Mouse (Mus musculus) lung, postnatal 10 days (tissue): ENCODE results near the gene Nkiras1.

ENCODE experiments used
- DNase-seq: peaks from one replicate; pipeline ENCODE4 v3.0.0; 2021

The Nkiras1 gene

DNA sequence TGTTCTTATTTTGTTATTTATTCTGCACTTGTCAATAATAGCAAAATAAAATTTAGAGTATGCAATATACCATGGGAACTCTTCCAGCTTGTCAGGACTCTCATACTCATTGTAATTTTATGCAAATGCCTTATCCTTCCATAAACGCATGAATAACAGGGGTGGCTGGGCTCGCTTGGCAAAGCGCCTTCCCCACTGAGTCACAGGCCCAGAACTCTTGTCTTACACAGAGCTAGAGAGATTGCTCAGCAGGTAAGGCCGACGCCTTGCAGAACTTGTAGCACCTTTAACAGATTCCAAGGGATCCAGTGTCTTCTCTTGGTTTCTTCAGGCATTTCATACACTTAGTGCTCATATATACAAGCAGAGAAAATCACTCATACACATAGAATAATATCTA lies 9.4 kb downstream of the Nkiras1 start:
- DNase-seq = no peak

DNA sequence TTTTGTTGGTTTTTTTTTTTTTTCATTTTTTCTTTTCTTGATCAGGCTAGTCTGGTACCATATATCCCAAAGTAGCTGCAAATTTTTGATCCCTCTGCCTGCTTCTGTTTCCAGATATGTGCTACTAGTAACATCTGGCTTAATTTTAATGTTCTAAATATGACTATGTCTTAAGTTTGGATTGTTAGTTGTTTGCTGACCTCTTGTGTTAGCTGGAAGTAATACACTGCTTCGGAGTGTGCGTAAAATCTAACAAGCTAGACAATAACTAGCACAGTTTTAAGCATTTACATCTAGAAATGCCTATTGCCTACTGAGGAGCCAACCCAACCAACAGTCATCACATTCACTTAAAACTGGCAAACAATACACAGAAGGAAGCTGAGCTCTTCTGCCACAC lies 13.6 kb downstream of the Nkiras1 start:
- peak; percentile 28 for DNase-seq

GRCm38 (mm10) chr14:18285476-18285875 lies 14.5 kb downstream of the Nkiras1 start:
- no peak for DNase-seq

DNA sequence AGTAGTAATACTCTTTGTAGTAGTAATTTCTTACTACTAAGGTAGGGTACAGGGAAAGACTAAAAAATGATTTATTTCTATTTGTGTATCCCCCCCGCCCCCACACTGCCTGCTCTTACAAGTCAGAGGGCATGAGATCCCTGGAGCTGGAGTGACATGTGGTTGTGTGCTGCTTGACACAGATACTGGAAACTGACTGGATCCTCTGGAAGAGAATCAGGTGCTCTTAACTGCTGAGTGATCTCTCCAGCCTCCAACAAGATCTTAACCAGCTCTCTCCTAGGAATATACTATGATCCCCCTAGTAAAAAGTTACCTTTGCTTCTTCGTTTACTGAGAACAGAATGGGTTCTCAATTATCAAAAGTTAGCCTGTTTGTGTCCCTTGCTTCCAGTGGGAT lies 15.5 kb downstream of the Nkiras1 start:
- no peak for DNase-seq

GRCm38 (mm10) chr14:18287391-18287790 lies 16.5 kb downstream of the Nkiras1 start:
- no peak for DNase-seq

- no peak for DNase-seq
Measured at GRCm38 (mm10) chr14:18292111-18292510, 21.2 kb downstream of the Nkiras1 start.

DNA sequence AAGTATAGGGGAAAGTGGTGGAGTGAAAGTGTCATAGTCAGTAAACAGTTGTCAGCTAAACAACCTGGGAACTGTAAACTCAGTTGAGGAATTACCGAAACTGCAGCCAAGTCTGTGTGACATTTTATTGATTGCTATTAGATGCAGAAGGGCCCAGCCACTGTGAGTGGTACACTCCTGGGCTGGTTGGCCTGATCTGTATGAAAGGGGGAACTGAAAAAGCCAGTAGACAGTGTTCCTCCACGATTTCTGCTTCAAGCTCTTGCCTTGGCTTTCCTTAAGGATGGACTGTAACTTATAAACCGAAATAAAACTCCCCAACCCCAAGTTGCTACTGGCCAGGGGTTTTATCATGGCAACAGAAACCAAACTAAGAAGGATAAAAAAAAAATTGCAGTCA lies 21.6 kb downstream of the Nkiras1 start:
- DNase-seq = no peak

DNA sequence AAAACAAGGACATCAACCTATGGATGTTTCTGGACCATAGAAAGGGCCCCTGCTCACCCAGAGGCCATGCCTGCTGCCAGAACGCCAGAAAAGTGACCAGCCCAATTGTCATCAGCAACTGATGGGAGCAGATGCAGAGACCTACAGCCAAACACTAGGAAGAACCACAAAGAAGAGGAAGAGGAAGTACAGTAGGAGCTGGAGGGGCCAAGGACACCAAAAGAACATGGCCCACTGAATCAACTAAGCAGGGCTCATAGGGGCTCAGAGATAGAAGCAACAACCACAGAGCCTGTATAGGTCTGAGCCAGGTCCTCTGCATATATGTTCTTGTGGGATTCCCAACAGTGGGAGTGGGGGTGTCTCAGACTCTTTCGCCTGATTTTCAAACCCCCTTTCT lies 26.5 kb downstream of the Nkiras1 start:
- no peak for DNase-seq

GRCm38 (mm10) chr14:18298874-18299273 lies 27.9 kb downstream of the Nkiras1 start:
- no peak for DNase-seq

DNA sequence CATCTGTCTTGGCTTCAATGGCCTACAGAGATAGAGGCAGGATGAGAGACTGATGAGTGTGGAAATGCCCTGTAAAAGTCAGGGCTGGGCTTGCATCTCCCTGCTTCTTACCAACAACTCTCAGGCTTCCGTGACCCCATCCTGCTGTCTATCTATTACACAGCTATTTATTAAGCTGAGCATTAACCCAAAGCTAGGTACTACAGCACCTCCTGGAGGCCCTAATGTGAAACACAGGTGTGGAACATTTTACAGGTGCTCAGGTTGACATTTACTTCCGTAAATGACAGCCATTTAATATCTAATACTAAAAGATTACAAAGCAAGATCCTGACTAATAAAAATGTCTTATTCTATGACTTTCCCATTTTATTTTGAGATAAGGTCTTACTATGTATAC lies 29.7 kb downstream of the Nkiras1 start:
- DNase-seq = no peak

GRCm38 (mm10) chr14:18301591-18301990 lies 30.7 kb downstream of the Nkiras1 start:
- DNase-seq = no peak

- DNase-seq = no peak
Measured at GRCm38 (mm10) chr14:18302750-18303149, 31.8 kb downstream of the Nkiras1 start.

DNA sequence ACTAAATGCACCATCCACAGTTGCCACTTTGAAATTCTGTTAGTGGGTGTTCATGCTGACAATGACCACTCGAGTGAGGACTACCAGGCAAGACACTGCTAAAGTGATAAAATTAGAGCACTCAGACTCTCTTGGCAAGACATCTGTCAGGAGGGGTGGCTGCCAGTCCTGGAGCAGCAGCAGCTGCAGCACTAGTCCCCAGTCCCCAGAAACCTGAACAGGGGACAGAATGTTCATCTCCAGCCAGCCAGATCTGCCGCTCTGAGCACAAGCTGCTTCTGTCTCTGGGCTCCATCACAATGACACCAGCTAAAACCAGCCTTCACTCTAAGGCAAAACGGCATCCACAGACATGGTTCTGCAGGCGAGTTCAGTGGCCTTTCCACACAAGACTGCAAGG lies 32.3 kb downstream of the Nkiras1 start:
- DNase-seq = peak; percentile 32

DNA sequence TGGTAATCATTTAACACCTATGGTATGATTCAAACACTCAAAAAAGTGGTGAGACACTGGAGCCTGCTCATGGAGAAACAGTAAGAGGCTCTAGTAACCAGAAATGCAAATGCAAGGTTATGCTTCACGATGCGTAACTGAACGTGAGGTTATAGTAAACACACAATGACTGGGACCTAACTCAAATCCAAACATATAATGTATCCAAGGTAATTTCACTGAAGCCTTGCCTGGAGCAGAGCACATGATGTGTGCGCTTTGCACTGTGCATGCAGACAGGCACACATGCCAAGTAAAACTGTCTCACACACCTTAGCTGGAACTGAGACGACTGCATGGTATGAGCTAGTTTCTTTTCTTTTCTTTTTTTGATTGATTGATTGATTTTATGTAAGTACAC lies 33.2 kb downstream of the Nkiras1 start:
- no peak for DNase-seq

- DNase-seq = no peak
Measured at GRCm38 (mm10) chr14:18317457-18318411, 46.8 kb downstream of the Nkiras1 start.

- peak; percentile 38 for DNase-seq
Measured at GRCm38 (mm10) chr14:18326968-18327672, 56.2 kb downstream of the Nkiras1 start.

DNA sequence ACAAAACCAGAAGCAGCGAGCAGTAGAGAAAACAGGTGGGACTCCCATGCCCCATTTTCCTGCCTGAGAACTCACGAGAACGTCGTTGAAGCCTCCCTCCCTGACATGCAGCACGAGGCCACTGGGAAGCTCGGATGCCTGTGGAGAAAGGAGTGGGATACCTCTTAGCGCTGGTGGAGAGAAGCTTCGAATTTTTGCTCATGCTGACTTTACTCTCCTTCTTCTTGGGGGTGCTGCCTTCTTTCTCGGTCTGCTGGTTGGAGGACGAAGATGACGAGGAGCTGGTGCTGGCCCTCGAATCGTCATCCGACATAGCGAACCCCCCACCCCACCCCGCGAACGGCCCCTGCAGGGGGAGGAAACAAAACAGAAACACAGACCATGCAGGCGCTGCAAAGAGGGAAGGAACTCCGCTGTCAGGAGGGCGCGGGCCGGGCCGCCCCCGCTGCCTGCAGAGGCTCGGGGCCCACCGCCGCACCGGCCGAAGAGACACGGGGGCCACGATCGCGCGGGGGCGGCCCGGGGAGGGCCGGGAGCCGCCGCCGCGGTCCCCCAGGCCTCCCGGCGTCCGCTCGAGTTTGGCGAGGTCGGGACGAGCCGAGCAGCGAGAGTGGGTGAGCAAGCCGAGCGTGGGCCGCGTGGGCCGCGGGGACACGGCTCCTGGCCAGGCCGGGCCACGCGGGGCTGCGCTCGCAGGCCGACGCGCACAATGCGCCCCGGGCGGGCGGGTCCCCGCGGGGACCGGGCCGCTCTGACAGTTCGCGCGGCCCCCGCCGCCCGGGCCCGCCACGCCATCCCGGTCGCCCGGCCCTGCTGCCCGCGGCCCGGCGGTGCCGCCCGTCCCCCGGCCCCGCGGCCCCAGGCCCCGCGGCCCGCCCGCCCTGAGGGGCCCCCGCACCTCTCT lies 60.1 kb downstream of the Nkiras1 start:
- peak; percentile 67 for DNase-seq

DNA sequence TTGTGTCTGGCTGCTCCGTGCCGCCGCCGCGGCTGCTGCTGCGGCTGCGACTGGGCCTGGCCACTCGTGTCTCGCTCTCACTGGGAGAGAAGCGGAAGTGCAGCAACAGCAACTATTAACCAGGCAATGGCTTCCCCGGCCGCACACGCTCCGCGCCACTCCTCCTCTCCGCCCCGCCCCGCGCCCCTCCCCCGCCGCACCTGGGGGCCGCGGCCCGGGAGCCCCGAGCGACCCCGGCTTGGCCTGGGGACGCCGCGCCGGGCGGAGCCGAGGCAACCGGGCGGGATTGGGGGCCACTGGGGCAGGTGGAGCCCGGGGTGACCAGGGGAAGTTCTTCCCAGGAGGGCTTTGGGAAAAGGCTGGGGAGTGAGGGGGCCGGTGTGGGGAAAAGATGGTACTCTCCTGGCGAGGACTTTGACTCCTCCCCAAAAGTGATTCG lies 60.8 kb downstream of the Nkiras1 start, which contains the start of gene Ube2e1:
Gene Ube2e1, minus strand, starts transcription at position 167 of the 439 bp plus-strand sequence.
- DNase-seq = peak; percentile 75
